Mouse (Mus musculus) liver, embryonic 16.5 days (tissue): Measurements from ENCODE around the gene Aplnr. TPM values are rescaled to one million over a fixed set of nuclear protein-coding genes. Genes with fewer than 3 reads are reported as not detected.

Experiments
- polyA plus RNA-seq: library from polyadenylated mRNA; unstranded; fragments of >200 nt; fragmentation: Nextera tagmentation; extraction: Ambion mirVana; gene quantifications from 2 replicates; pipeline ENCODE4 v1.2.1, GENCODE M21; 2015

Aplnr gene
- polyA plus RNA-seq, 1 experiment from 2014 or later, result 2.7 TPM

Other genes with a start within 250 kb of the Aplnr start
- gene Rtn4rl2, start 249.5 kb upstream of the Aplnr start, polyA plus RNA-seq, result not detected in 2 replicates
- 100 and 103 TPM in 2 replicates for gene Slc43a3, start 199.6 kb upstream of the Aplnr start, polyA plus RNA-seq
- gene Prg2, start 155.8 kb upstream of the Aplnr start, polyA plus RNA-seq, result 71.0 and 84.0 TPM in 2 replicates
- 5.0 and 5.6 TPM in 2 replicates for gene Prg3, start 148.0 kb upstream of the Aplnr start, polyA plus RNA-seq
- gene Ssrp1, start 99.0 kb upstream of the Aplnr start, polyA plus RNA-seq, result 127 and 134 TPM in 2 replicates
- gene P2rx3, start 98.8 kb upstream of the Aplnr start, polyA plus RNA-seq, result 0.46 and 0.55 TPM in 2 replicates
- gene Tnks1bp1, start 88.2 kb upstream of the Aplnr start, polyA plus RNA-seq, result 5.4 and 6.4 TPM in 2 replicates
- gene Lrrc55, start 61.0 kb downstream of the Aplnr start, polyA plus RNA-seq, result 0.07 and 0.09 TPM in 2 replicates
- not detected in 2 replicates for gene Olfr987, start 203.1 kb downstream of the Aplnr start, polyA plus RNA-seq
- not detected in 2 replicates for gene Olfr988, start 227.0 kb downstream of the Aplnr start, polyA plus RNA-seq